Mouse (Mus musculus) forebrain, embryonic 16.5 days (tissue): Measurements from ENCODE around the gene Plxnb1. TPM values are rescaled to one million over a fixed set of nuclear protein-coding genes. Genes with fewer than 3 reads are reported as not detected.

Experiments used
- ATAC-seq: fragments of 200-750 bp; cut with Nextera tagmentation; 2 replicates; pipeline ENCODE4 v1.8.0; 2017; ENCODE audit warnings: mild to moderate bottlenecking, moderate library complexity
- H3K27ac ChIP-seq: fragments of 300-500 bp; sonication (generic); 2 replicates; pipeline ENCODE4 v1.5.1; 2014; ENCODE audit warnings: low read length, control low read depth
- H3K27me3 ChIP-seq: fragments of 300-500 bp; sonication (generic); replicated peaks from 2 replicates; pipeline ENCODE4 v1.6.1; 2014; ENCODE audit warnings: low read length; ENCODE audit not compliant: control insufficient read depth, insufficient read depth
- H3K36me3 ChIP-seq: fragments of 300-500 bp; sonication (generic); 2 replicates; pipeline ENCODE4 v1.6.1; 2014; ENCODE audit not compliant: control insufficient read depth, insufficient read depth
- H3K4me1 ChIP-seq: fragments of 300-500 bp; sonication (generic); replicated peaks from 2 replicates; pipeline ENCODE4 v1.6.1; 2014; ENCODE audit warnings: low read length; ENCODE audit not compliant: control insufficient read depth, insufficient read depth
- H3K4me2 ChIP-seq: fragments of 300-500 bp; sonication (generic); 2 replicates; pipeline ENCODE4 v1.6.1; 2014; ENCODE audit warnings: mild to moderate bottlenecking, low read length, control low read depth
- H3K4me3 ChIP-seq: fragments of 300-500 bp; sonication (generic); replicated peaks from 2 replicates; pipeline ENCODE4 v1.5.1; 2014; ENCODE audit warnings: mild to moderate bottlenecking, low read length, control low read depth
- H3K9ac ChIP-seq: fragments of 300-500 bp; sonication (generic); replicated peaks from 2 replicates; pipeline ENCODE4 v1.6.1; 2014; ENCODE audit warnings: low read depth, low read length, control low read depth
- H3K9me3 ChIP-seq: fragments of 300-500 bp; sonication (generic); 2 replicates; pipeline ENCODE4 v1.6.1; 2016; ENCODE audit warnings: low read length; ENCODE audit not compliant: control insufficient read depth
- WGBS: fragments of 180-500 bp; shearing (Covaris S2); extraction: QIAGEN DNeasy Blood & Tissue Kit; methylation state at CpG from one replicate; pipeline ENCODE4 v1.1.7; 2014; 5-methylcytosine and 5-hydroxymethylcytosine counted together
- polyA plus RNA-seq: library from polyadenylated mRNA; unstranded; fragments of >200 nt; fragmentation: Nextera tagmentation; extraction: Ambion mirVana; gene quantifications from 2 replicates; pipeline ENCODE4 v1.2.1, GENCODE M21; 2015

Plxnb1 gene
- polyA plus RNA-seq, 1 experiment from 2014 or later = 22.1 TPM

GRCm38 (mm10) chr9:109084922-109085321, 10.3 kb upstream of the Plxnb1 start:
- no peak overlapping the region for H3K4me3 ChIP-seq
- no peak overlapping the region for H3K27ac ChIP-seq
- H3K9ac ChIP-seq = no peak overlapping the region
- peaks cover 26% of the 10 kb centered on the region for H3K4me1 ChIP-seq
- ATAC-seq = no peak
- 10% methylated on average over 2 of the region's 2 CpGs for WGBS
- H3K27me3 ChIP-seq = no peaks in the 10 kb centered on the region
- H3K4me2 ChIP-seq = no peak overlapping the region
- no peaks in the 10 kb centered on the region; the same call in 1 of the 2 replicates for H3K36me3 ChIP-seq
- no peaks in the 10 kb centered on the region for H3K9me3 ChIP-seq

- no peak overlapping the region for H3K27ac ChIP-seq
- H3K4me3 ChIP-seq = no peak overlapping the region
- H3K27me3 ChIP-seq = no peaks in the 10 kb centered on the region
- no peaks in the 10 kb centered on the region for H3K9me3 ChIP-seq
- H3K4me2 ChIP-seq = no peak overlapping the region
- peaks cover 12% of the 10 kb centered on the region for H3K4me1 ChIP-seq
- WGBS = 4% methylated on average over 5 of the region's 5 CpGs
- H3K36me3 ChIP-seq = no peaks in the 10 kb centered on the region
- ATAC-seq = peak; percentile 22; the same call in 1 of the 2 replicates
- 0 out of 2 replicates have a peak overlapping the region, but pooled peaks have one; percentile 4 for H3K9ac ChIP-seq
These were observed 7.2 kb upstream of the Plxnb1 start for GRCm38 (mm10) chr9:109087987-109088386.

- Histone ChIP-seq H3K9ac (no peak overlapping the region), H3K4me1 (peaks cover 19% of the 10 kb centered on the region), H3K36me3 (no peaks in the 10 kb centered on the region), H3K27me3 (no peaks in the 10 kb centered on the region), H3K9me3 (no peaks in the 10 kb centered on the region), H3K27ac (no peak overlapping the region), H3K4me3 (no peak overlapping the region), H3K4me2 (no peak overlapping the region)
- 11% methylated on average over 15 of the region's 15 CpGs for WGBS
- ATAC-seq = no peak
These were observed 4.7 kb upstream of the Plxnb1 start for GRCm38 (mm10) chr9:109090446-109090845.

- Histone ChIP-seq H3K27me3 (no peaks in the 10 kb centered on the region), H3K27ac (no peak overlapping the region), H3K4me2 (no peak overlapping the region), H3K9ac (no peak overlapping the region), H3K36me3 (no peaks in the 10 kb centered on the region), H3K9me3 (no peaks in the 10 kb centered on the region), H3K4me1 (peaks cover 24% of the 10 kb centered on the region), H3K4me3 (no peak overlapping the region)
- ATAC-seq = no peak
- WGBS = 95% methylated on average over 8 of the region's 8 CpGs
These were observed 3.4 kb upstream of the Plxnb1 start for GRCm38 (mm10) chr9:109091802-109092201.

GRCm38 (mm10) chr9:109092799-109093198, 2.4 kb upstream of the Plxnb1 start:
- ATAC-seq = no peak
- H3K27ac ChIP-seq = no peak overlapping the region
- no peak overlapping the region for H3K9ac ChIP-seq
- no peak overlapping the region for H3K4me2 ChIP-seq
- H3K9me3 ChIP-seq = no peaks in the 10 kb centered on the region
- no peaks in the 10 kb centered on the region for H3K27me3 ChIP-seq
- peaks cover 32% of the 10 kb centered on the region for H3K4me1 ChIP-seq
- WGBS = 67% methylated on average over 6 of the region's 6 CpGs
- H3K36me3 ChIP-seq = no peaks in the 10 kb centered on the region
- H3K4me3 ChIP-seq = no peak overlapping the region

- 12% methylated on average over 11 of the region's 11 CpGs for WGBS
- Histone ChIP-seq H3K27me3 (no peaks in the 10 kb centered on the region), H3K9me3 (no peaks in the 10 kb centered on the region), H3K9ac (peak overlapping the region; percentile 93), H3K36me3 (no peaks in the 10 kb centered on the region), H3K4me1 (peaks cover 39% of the 10 kb centered on the region), H3K4me2 (peak overlapping the region; percentile 95), H3K27ac (peak overlapping the region; percentile 100), H3K4me3 (peak overlapping the region; percentile 70)
- ATAC-seq = no peak
These were observed 1.2 kb upstream of the Plxnb1 start for GRCm38 (mm10) chr9:109093786-109094552.

GRCm38 (mm10) chr9:109094553-109095136, 544 bp upstream of the Plxnb1 start:
- no peaks in the 10 kb centered on the region for H3K27me3 ChIP-seq
- peaks cover 46% of the 10 kb centered on the region for H3K4me1 ChIP-seq
- no peaks in the 10 kb centered on the region for H3K36me3 ChIP-seq
- H3K9ac ChIP-seq = peak overlapping the region; percentile 93
- H3K4me2 ChIP-seq = peak overlapping the region; percentile 95
- peak overlapping the region; percentile 100 for H3K27ac ChIP-seq
- under 1% methylated on average over 21 of the region's 21 CpGs for WGBS
- H3K9me3 ChIP-seq = no peaks in the 10 kb centered on the region
- H3K4me3 ChIP-seq = peak overlapping the region; percentile 70
- no peak; the same call in 1 of the 2 replicates for ATAC-seq

- Histone ChIP-seq H3K36me3 (0 out of 2 replicates have a peak, but pooled peaks cover 2% of the 10 kb centered on the region), H3K9me3 (no peaks in the 10 kb centered on the region), H3K4me1 (peaks cover 46% of the 10 kb centered on the region), H3K27ac (peak overlapping the region; percentile 100), H3K9ac (peak overlapping the region; percentile 93), H3K27me3 (no peaks in the 10 kb centered on the region), H3K4me2 (peak overlapping the region; percentile 95), H3K4me3 (peak overlapping the region; percentile 70)
- 1% methylated on average over 9 of the region's 9 CpGs for WGBS
- ATAC-seq = peak; percentile 21
These were observed 1.1 kb downstream of the Plxnb1 start for GRCm38 (mm10) chr9:109096251-109096661.

GRCm38 (mm10) chr9:109096856-109097255, 1.7 kb downstream of the Plxnb1 start:
- Histone ChIP-seq H3K9me3 (no peaks in the 10 kb centered on the region), H3K36me3 (0 out of 2 replicates have a peak, but pooled peaks cover 2% of the 10 kb centered on the region), H3K27me3 (no peaks in the 10 kb centered on the region), H3K4me3 (peak overlapping the region; percentile 70), H3K9ac (peak overlapping the region; percentile 93), H3K4me2 (peak overlapping the region; percentile 95), H3K27ac (peak overlapping the region; percentile 100), H3K4me1 (peaks cover 46% of the 10 kb centered on the region)
- 9% methylated on average over 6 of the region's 6 CpGs for WGBS
- ATAC-seq = no peak
